Mouse (Mus musculus) ES-E14 (cell line): ENCODE measurements around the gene Cdkl4.
A peak's percentile ranks its signal among the peaks of the same experiment; 100 is the strongest.

Source experiments
- CHD2 ChIP-seq: IDR thresholded peaks from 2 replicates; pipeline ENCODE4 v1.6.1; 2014; ENCODE audit warnings: mild to moderate bottlenecking, low read depth, low read length, inconsistent platforms
- HCFC1 ChIP-seq: IDR thresholded peaks from 2 replicates; pipeline ENCODE4 v1.6.1; 2012; ENCODE audit warnings: low read length, inconsistent platforms, borderline replicate concordance; ENCODE audit not compliant: insufficient read depth
- MAFK ChIP-seq: IDR thresholded peaks from 2 replicates; pipeline ENCODE4 v1.6.1; 2014; ENCODE audit warnings: mild to moderate bottlenecking, low read depth, low read length, inconsistent platforms; ENCODE audit not compliant: insufficient read depth
- ZC3H11A ChIP-seq: IDR thresholded peaks from 2 replicates; pipeline ENCODE4 v1.6.1; 2012; ENCODE audit warnings: low read depth, mild to moderate bottlenecking, inconsistent platforms, low read length, borderline replicate concordance
- ZNF384 ChIP-seq: IDR thresholded peaks from 2 replicates; pipeline ENCODE4 v1.6.1; 2012; ENCODE audit warnings: low read depth, low read length, inconsistent platforms

- no peak for TF ChIP-seq ZNF384
- TF ChIP-seq HCFC1: no peak
- no peak for TF ChIP-seq ZC3H11A
- TF ChIP-seq MAFK: peak; percentile 59; the same call in 1 of the 2 replicates
- TF ChIP-seq CHD2: no peak
Measured at GRCm38 (mm10) chr17:80520537-80520936, 57.1 kb downstream of the Cdkl4 start.
